Mouse (Mus musculus) NIH3T3 (cell line): ENCODE data around the gene Ssu72.
A peak's percentile ranks its signal among the peaks of the same experiment; 100 is the strongest.
"Not testable (repeated sequence)": the region's sequence is repeated elsewhere in the genome, so short reads cannot be mapped to it uniquely, and the experiment has no call there.

Experiments used
- DNase-seq: peaks from one replicate; pipeline ENCODE4 v3.0.0-alpha.2; 2012; ENCODE audit warnings: low read depth

Gene Ssu72

GRCm38 (mm10) chr4:155704721-155705591, at the start of gene Ssu72:
Gene Ssu72 (plus strand): TSS chr4:155704800.
- peak; percentile 96 for DNase-seq

- DNase-seq: no peak
Observed at GRCm38 (mm10) chr4:155656214-155656751, 48.3 kb upstream of the Ssu72 start.

GRCm38 (mm10) chr4:155658961-155659360, 45.6 kb upstream of the Ssu72 start:
- no peak for DNase-seq

GRCm38 (mm10) chr4:155660641-155661040, 44.0 kb upstream of the Ssu72 start:
- DNase-seq: peak; percentile 58

- DNase-seq: no peak
Observed at GRCm38 (mm10) chr4:155666903-155667302, 37.7 kb upstream of the Ssu72 start.

- DNase-seq: peak; percentile 96
Observed at GRCm38 (mm10) chr4:155668689-155669597, 35.7 kb upstream of the Ssu72 start, which contains the start of gene Mib2. Gene Mib2 (minus strand): TSS chr4:155669198.

- no peak for DNase-seq
Observed at GRCm38 (mm10) chr4:155669598-155670075, 35.0 kb upstream of the Ssu72 start.

- not testable (repeated sequence) for DNase-seq
Observed at GRCm38 (mm10) chr4:155670236-155670635, 34.4 kb upstream of the Ssu72 start.

GRCm38 (mm10) chr4:155672082-155672481, 32.5 kb upstream of the Ssu72 start:
- DNase-seq: no peak

- DNase-seq: peak; percentile 71
Observed at GRCm38 (mm10) chr4:155675991-155676390, 28.6 kb upstream of the Ssu72 start.

GRCm38 (mm10) chr4:155683670-155684277, 20.8 kb upstream of the Ssu72 start:
- not testable (repeated sequence) for DNase-seq

- not testable (repeated sequence) for DNase-seq
Observed at GRCm38 (mm10) chr4:155687764-155688163, 16.8 kb upstream of the Ssu72 start.

GRCm38 (mm10) chr4:155690571-155691375, 13.8 kb upstream of the Ssu72 start:
- peak; percentile 38 for DNase-seq

- DNase-seq: no peak
Observed at GRCm38 (mm10) chr4:155692421-155692820, 12.2 kb upstream of the Ssu72 start.

- peak; percentile 61 for DNase-seq
Observed at GRCm38 (mm10) chr4:155694111-155694481, 10.5 kb upstream of the Ssu72 start, which contains the start of gene Fndc10. Gene Fndc10 (plus strand): TSS chr4:155694342.

GRCm38 (mm10) chr4:155694482-155695401, 9.9 kb upstream of the Ssu72 start:
- DNase-seq: peak; percentile 74

- no peak for DNase-seq
Observed at GRCm38 (mm10) chr4:155695531-155696062, 9.0 kb upstream of the Ssu72 start.

GRCm38 (mm10) chr4:155696261-155697255, 8.0 kb upstream of the Ssu72 start:
- DNase-seq: peak; percentile 39
